Mouse (Mus musculus) kidney, adult 2 months (tissue): Measurements from ENCODE around the gene Zdhhc23.

Source experiments
- CTCF ChIP-seq: fragments of 200-500 bp; conservative IDR thresholded peaks from 2 replicates; pipeline ENCODE4 v1.5.1; 2011; ENCODE audit warnings: low read depth, mild to moderate bottlenecking, control low read depth, low read length, moderate library complexity, mixed read lengths; ENCODE audit not compliant: insufficient read depth, insufficient read length
- POLR2A ChIP-seq: fragments of 200-500 bp; IDR thresholded peaks from one replicate; pipeline ENCODE4 v1.6.1; 2011; ENCODE audit warnings: low read depth, low read length, control low read depth

DNA sequence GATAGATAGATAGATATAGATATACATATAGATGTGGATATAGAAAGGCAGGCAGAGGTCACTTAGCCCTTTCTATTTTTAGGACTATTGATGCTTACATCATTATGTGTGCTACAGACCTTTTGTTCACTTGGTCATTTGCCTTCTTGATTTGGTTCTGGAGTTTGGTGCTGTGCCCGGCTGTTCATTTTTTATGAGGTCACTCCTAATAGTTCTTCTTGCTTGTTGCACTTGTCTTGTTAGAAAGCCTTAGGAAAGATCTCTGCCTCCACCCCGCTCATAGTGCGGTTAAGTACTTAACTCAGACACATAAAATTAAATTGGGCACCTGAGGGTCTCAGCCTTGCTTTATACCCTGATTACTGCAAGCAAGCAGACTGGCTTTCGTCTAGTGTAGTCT, 38.7 kb downstream of the Zdhhc23 start:
- TF ChIP-seq CTCF (no peak), POLR2A (no peak)
